Mouse (Mus musculus) ES-CJ7 (cell line): ENCODE results near the gene Trim38.
A peak's percentile ranks its signal among the peaks of the same experiment; 100 is the strongest.

Source experiments
- DNase-seq: peaks from one replicate; pipeline ENCODE4 v3.0.0; 2011; ENCODE audit warnings: low read depth, low spot score

Trim38 gene

GRCm38 (mm10) chr13:23761871-23762821, 7.6 kb upstream of the Trim38 start, which contains the start of gene Hist1h3a:
Gene Hist1h3a (minus strand): TSS chr13:23762386.
- peak; percentile 94 for DNase-seq

- DNase-seq = no peak
Observed at GRCm38 (mm10) chr13:23763242-23763585, 6.5 kb upstream of the Trim38 start.

- peak; percentile 97 for DNase-seq
Observed at GRCm38 (mm10) chr13:23763586-23764323, 6.0 kb upstream of the Trim38 start, which contains the start of gene Hist1h1a. Gene Hist1h1a (plus strand): TSS chr13:23763666.

- peak; percentile 90 for DNase-seq
Observed at GRCm38 (mm10) chr13:23764324-23765171, 5.2 kb upstream of the Trim38 start.

- DNase-seq = no peak
Observed at GRCm38 (mm10) chr13:23765172-23765513, 4.6 kb upstream of the Trim38 start.

- no peak for DNase-seq
Observed at GRCm38 (mm10) chr13:23766772-23767171, 2.9 kb upstream of the Trim38 start.

GRCm38 (mm10) chr13:23768834-23769397, 797 bp upstream of the Trim38 start:
- no peak for DNase-seq

- DNase-seq = peak; percentile 94
Observed at GRCm38 (mm10) chr13:23772561-23773313, 3.0 kb downstream of the Trim38 start.

- peak; percentile 21 for DNase-seq
Observed at GRCm38 (mm10) chr13:23778339-23778738, 8.6 kb downstream of the Trim38 start.

GRCm38 (mm10) chr13:23779025-23779424, 9.3 kb downstream of the Trim38 start:
- DNase-seq = no peak

GRCm38 (mm10) chr13:23792520-23792919, 22.8 kb downstream of the Trim38 start:
- peak; percentile 49 for DNase-seq

- no peak for DNase-seq
Observed at GRCm38 (mm10) chr13:23799405-23799804, 29.7 kb downstream of the Trim38 start.

GRCm38 (mm10) chr13:23804532-23804931, 34.8 kb downstream of the Trim38 start:
- DNase-seq = no peak

GRCm38 (mm10) chr13:23806422-23807052, 36.8 kb downstream of the Trim38 start, which contains the start of gene Slc17a2:
Gene Slc17a2 (plus strand): TSS chr13:23806993.
- DNase-seq = no peak

GRCm38 (mm10) chr13:23816148-23816547, 46.4 kb downstream of the Trim38 start:
- DNase-seq = peak; percentile 6

- DNase-seq = no peak
Observed at GRCm38 (mm10) chr13:23820179-23820940, 50.6 kb downstream of the Trim38 start.

- DNase-seq = no peak
Observed at GRCm38 (mm10) chr13:23822213-23822612, 52.5 kb downstream of the Trim38 start.

- no peak for DNase-seq
Observed at GRCm38 (mm10) chr13:23826606-23827005, 56.9 kb downstream of the Trim38 start.

- DNase-seq = peak; percentile 52
Observed at GRCm38 (mm10) chr13:23833053-23833452, 63.3 kb downstream of the Trim38 start.
